Mouse (Mus musculus): ENCODE results near the gene Hist1h1c.
"Not testable (repeated sequence)": the region's sequence is repeated elsewhere in the genome, so short reads cannot be mapped to it uniquely, and the experiment has no call there.

Hist1h1c gene

DNA sequence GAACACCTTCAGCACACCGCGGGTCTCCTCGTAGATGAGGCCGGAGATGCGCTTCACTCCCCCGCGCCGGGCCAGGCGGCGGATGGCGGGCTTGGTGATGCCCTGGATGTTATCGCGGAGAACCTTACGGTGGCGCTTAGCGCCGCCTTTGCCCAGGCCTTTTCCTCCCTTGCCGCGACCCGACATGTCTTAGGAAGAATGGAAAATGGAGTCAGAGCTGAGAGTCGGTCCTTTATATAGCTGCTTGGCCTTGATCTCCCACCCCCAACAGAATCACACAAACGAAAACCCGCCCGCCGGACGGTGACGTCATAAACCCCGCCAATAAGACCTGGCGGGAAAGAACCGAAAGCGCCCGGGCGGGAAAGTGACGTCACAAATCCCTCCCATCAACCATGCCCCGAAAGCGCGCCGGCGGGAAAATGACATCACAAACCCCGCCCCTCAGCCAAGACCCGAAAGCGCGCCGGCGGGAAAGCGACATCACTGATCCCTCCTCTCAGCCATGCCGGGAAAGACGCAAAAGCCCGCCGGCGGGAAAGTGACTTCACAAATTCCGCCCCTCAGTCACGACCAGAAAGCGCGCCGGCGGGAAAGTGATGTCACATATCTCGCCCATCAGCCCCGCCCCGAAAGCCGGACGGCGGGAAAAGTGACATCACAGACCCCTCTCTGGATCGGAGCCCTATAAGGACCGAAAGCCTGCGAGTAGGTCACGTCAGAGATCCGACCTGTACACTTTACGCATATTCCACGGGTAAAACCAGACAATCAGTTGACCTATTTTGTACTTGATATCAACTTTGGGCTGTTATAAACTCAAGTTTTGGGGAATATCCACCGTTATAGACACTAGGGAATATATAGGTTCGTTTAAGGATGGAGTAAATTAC, 22.6 kb downstream of the Hist1h1c start, which contains the start of gene Hist1h4a:
Hist1h4a (minus strand) TSS at position 259 of the 893 bp plus-strand sequence.
- peak; percentile 96 to 97 for DNase-seq (ENCODE audit: low spot score in 2 of 2)

DNA sequence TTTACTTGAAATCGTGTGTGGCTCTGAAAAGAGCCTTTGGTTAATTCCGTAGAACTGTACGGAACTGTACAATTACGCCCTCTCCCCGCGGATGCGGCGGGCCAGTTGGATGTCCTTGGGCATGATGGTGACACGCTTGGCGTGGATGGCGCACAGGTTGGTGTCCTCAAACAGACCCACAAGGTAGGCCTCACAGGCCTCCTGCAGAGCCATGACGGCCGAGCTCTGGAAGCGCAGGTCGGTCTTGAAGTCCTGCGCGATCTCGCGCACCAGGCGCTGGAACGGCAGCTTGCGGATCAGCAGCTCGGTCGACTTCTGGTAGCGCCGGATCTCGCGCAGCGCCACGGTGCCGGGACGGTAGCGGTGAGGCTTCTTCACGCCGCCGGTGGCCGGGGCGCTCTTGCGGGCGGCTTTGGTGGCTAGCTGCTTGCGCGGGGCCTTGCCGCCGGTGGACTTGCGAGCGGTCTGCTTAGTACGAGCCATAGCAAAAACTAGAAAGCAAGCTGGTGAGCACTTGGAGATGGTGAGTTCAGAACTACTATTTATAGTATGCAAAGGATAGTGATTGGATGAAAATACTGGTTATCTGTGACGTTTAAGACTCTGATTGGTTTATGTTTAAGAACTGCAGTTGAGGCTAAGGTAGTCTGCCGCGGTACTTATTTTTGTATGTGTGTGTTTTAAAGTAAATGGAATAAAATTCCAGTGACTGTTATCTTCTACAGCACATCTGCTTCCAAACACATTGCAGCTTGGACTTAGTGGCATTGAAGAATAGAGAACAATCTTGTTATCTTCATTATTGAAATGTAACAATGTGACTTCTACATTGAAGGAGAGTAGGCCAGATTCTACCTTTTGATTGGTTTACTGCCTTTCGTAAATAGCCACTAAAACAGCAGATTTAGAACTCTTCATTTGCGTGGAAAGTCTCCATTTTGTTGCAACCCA, 23.5 kb downstream of the Hist1h1c start, which contains the start of gene Hist1h3a:
Hist1h3a (minus strand) TSS at position 516 of the 951 bp plus-strand sequence.
- DNase-seq (ENCODE audit: low spot score in 2 of 2) = peak; percentile 72 to 83

GRCm38 (mm10) chr13:23763242-23763585, 24.6 kb downstream of the Hist1h1c start:
- no peak for DNase-seq (ENCODE audit: low spot score in 2 of 2)

DNA sequence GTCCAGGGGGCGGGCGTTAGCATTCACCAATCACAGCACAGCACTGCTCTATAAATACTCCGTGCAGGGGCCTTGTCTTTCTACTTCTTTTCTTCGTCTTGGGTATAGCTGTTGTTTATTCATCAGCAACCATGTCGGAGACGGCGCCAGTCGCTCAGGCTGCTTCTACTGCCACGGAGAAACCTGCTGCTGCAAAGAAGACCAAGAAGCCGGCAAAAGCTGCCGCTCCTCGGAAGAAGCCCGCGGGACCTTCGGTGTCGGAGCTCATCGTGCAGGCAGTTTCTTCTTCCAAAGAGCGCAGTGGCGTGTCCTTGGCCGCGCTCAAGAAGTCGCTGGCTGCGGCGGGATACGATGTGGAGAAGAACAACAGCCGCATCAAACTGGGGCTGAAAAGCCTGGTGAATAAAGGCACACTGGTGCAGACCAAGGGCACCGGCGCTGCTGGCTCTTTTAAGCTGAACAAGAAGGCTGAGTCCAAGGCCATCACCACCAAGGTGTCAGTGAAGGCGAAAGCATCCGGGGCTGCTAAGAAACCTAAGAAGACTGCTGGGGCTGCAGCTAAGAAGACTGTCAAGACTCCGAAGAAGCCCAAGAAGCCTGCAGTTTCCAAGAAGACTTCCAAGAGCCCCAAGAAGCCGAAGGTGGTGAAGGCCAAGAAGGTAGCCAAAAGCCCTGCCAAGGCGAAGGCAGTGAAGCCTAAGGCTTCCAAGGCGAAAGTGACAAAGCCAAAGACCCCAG, 25.1 kb downstream of the Hist1h1c start, which contains the start of gene Hist1h1a:
Hist1h1a (plus strand) TSS at position 81 of the 738 bp plus-strand sequence.
- peak; percentile 88 to 90 for DNase-seq (ENCODE audit: low spot score in 2 of 2)

DNA sequence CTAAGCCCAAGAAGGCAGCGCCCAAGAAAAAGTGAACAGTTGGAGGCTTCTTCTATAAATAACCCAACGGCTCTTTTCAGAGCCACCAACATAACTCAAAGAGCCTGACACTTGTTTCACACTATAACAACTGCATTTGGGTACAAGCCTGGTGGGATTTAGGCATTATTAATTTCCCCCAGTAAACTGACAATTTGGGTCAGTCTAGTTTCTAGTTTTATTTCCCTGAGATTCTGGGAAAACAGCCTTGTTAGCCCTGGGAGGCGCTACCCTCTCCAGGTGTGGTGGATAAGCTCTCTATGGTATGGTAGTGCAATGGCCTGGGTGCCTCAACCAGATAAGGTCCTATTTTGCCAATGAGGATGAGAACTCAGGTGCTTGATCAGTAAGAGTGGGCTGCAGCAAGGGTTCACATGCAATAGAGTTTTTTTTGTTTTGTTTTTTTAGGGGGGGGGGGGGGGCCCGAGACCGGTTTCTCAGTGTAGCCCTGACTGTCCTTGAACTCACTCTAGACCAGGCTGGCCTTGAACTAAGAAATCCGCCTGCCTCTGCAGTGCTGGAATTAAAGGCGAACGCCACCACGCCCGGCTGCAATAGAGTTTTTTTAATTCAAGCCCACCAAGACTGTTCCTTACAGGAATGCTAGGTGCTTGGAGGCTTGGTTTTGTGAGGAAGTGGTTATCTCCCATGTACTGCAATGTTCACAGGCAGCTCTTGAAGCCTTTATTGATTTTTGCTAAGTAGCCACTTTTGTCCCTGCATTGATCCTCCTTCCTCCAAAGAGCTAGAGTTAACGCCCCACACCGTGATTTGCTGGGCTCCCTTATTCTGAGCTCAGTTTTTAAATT, 25.9 kb downstream of the Hist1h1c start:
- DNase-seq (ENCODE audit: low spot score in 2 of 2) = no peak

GRCm38 (mm10) chr13:23765172-23765513, 26.5 kb downstream of the Hist1h1c start:
- DNase-seq (ENCODE audit: low spot score in 2 of 2) = no peak

DNA sequence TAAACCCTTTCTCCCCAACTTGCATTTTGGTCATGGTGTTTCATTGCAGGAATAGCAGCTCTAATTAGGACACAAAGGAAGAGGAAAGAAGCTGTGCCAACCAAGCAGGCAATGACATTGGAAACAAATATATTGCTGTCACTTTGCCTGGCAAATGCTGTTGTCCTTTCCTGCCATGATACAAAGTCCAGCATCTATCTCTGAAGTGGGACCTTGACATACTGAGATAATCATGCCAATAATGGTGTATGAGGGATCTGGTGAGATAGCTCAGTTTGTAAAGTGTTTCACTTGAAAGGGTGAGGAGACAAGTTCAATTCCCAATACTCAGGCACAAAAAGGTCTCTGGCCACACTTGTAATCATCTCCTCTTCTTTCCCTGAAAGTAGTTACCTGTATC, 28.2 kb downstream of the Hist1h1c start:
- no peak for DNase-seq (ENCODE audit: low spot score in 2 of 2)

- no peak for DNase-seq (ENCODE audit: low spot score in 2 of 2)
These were observed 30.3 kb downstream of the Hist1h1c start for GRCm38 (mm10) chr13:23768834-23769397.

DNA sequence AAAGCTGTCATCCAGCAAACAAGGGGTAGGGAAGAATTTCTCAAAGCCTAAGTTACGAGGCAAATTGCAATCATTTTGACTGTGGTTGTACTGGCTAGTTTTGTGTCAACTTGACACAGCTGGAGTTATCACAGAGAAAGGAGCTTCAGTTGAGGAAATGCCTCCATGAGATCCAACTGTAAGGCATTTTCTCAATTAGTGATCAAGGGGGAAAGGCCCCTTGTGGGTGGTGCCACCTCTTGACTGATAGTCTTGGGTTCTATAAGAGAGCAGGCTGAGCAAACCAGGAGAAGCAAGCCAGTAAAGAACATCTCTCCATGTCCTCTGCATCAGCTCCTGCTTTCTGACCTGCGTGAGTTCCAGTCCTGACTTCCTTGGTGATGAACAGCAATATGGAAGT, 31.0 kb downstream of the Hist1h1c start, which contains the start of gene Trim38:
Trim38 (plus strand) TSS at position 301 of the 400 bp plus-strand sequence.
- DNase-seq (ENCODE audit: low spot score in 2 of 2) = not testable (repeated sequence)

DNA sequence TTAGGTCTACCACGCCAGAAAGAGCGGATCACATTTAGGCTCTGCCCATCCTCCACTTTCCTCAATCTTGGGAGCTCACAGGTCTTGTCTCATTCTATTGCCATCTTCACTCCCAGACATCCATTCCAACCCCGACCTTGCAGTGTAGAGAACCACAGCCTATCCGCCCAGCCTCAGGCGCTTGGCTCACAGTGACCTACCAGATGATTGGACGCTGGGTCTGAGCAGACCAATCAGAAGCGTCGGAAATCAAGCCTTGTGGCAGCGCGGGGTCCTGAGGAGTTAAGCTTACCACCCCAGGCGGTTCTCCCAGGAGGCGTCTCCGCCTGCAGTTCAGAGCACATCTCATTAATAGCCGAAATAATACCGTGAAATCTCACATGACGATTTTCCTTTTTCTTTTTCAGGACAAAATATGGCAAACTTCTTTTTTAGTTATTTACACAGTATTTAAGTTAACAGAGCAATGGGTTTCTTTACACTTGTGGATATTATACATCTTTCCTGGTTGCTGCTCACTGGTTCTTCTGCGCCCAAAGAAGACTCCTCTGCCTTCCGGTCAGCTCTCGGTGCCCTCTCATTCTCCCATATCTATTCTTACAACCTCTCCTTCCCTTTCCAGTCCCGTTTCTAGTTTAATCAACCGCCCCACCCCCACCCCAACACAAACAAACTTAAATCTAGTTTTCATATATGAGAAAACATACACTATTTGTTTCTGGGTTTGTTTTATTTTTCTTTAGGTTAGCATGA, 34.1 kb downstream of the Hist1h1c start:
- DNase-seq (ENCODE audit: low spot score in 2 of 2) = peak; percentile 16 to 44

- no peak for DNase-seq (ENCODE audit: low spot score in 2 of 2)
These were observed 39.7 kb downstream of the Hist1h1c start for GRCm38 (mm10) chr13:23778339-23778738.

DNA sequence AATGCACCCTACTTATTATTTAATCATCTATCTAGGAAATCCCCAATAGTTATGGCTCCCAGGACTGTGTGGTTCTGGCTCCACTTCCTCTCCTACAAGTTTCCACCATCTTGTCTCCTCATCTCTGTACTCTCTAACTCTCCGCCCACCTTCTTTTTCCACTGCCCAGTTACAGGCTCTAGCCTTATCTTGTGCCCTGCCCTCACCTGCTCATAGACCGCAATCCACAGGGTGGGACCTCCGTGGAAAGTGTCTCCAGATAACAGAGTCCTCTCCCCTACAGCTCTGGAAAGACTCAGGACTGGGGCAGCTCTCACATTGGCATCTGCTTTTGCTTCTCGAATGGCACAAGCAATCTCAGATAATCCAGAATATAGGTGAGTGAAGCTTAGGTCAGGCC, 40.4 kb downstream of the Hist1h1c start:
- no peak for DNase-seq (ENCODE audit: low spot score in 2 of 2)

Data from spleen, postnatal 36 days (tissue).